Mouse (Mus musculus) CH12F3 (cell line): ENCODE measurements around the gene Zcchc8.

Experiments
- in situ Hi-C: fragments of 300-500 bp; cut with MboI; formaldehyde crosslinking; loops from 2 replicates; pipeline ENCODE4 v1.14.3; 2020; ENCODE audit warnings: low sequenced_read_pairs

The Zcchc8 gene

GRCm38 (mm10) chr5:123684221-123685144 lies 36.4 kb downstream of the Zcchc8 start, which contains the start of gene Clip1:
Gene Clip1, minus strand, starts transcription at chr5:123684618.
- in situ Hi-C loops = no loop called here

GRCm38 (mm10) chr5:123683377-123684220 lies 37.3 kb downstream of the Zcchc8 start:
- in situ Hi-C loops = no loop called here

GRCm38 (mm10) chr5:123683043-123683376 lies 37.9 kb downstream of the Zcchc8 start:
- in situ Hi-C loops = no loop called here

GRCm38 (mm10) chr5:123682372-123682771 lies 38.5 kb downstream of the Zcchc8 start:
- in situ Hi-C loops = no loop called here

GRCm38 (mm10) chr5:123679546-123680263 lies 41.2 kb downstream of the Zcchc8 start:
- in situ Hi-C loops = no loop called here

- in situ Hi-C loops = no loop called here
Observed at GRCm38 (mm10) chr5:123679106-123679505, 41.8 kb downstream of the Zcchc8 start.

- in situ Hi-C loops = no loop called here
Observed at GRCm38 (mm10) chr5:123675717-123676116, 45.2 kb downstream of the Zcchc8 start.

DNA sequence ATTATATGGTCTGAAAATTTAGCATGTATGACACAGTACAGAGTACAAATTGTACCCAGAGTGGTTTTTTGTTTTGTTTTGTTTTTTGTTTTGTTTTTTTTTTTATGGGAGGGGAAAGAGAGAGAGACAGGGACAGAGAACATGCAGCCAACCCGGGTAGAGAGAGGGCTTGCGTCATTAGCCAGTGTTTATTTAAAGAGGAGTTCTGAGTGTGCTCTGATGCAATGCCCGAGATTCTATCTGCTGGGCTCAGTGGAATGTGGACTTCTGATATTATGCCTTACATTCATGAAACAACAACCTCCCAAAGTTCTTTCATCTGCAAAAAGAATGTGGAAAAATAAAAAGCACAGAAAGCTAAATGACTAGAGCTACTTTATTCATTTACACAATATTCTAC lies 45.7 kb downstream of the Zcchc8 start:
- in situ Hi-C loops = no loop called here

- in situ Hi-C loops = no loop called here
Observed at GRCm38 (mm10) chr5:123671473-123671820, 49.5 kb downstream of the Zcchc8 start.

GRCm38 (mm10) chr5:123670800-123671472 lies 50.0 kb downstream of the Zcchc8 start:
- in situ Hi-C loops = no loop called here

GRCm38 (mm10) chr5:123669991-123670799 lies 50.7 kb downstream of the Zcchc8 start:
- in situ Hi-C loops = no loop called here

DNA sequence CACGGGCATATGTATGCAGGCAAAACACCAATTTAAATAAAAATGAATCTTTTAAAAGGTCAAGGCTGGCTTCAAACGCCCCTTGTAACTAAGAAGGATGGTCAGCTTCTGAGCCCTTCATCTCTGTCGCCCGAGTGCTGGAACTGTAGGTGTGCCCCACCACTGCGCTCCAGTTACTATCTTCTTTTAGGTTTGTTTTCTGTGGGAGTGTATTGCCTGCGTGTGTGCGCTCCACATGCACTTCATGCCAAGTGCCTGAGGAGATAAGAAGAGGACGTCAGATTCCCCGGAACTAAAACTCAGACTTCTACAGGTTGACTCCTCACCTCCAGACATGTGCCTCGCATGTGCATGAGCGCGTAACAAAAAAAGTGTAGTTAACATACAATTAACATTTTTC lies 53.0 kb downstream of the Zcchc8 start:
- in situ Hi-C loops = no loop called here

DNA sequence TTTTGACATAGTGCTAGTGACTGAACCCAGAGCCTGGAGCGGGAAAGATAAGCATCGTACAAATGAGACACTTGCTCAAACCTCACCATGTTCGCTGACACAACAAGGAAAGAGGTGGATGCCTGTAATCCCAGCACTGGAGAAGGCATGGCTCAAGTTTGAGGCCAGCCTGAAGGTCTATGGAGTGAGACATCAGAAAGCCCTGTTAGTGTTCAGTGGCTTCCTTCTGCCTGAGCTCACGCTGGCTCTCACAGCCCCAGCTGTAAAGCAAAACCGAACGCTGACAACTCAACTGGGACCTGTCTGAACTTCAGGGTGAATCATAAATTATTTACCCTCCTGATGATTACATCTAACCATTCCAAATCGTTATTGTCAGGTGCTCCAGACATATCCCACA lies 54.9 kb downstream of the Zcchc8 start:
- in situ Hi-C loops = no loop called here

DNA sequence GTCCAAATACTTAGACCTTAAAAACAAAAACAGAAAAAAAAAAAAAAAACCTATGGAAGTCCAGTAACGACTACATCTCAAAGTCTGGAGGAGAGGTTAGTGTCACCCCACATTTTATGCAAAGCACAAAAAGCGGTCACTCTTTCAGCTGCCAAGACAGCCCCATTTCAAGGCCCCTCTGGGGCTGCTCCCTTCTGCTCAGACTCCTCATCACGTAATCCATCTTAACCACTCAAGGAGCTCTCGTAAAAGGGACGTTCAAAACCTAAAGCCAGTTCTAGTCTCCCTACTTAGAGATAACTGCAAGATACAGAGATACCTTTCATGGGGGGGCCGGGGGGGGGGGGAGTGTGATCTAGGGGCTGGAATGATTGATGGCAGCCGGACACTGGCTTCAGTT lies 56.6 kb downstream of the Zcchc8 start:
- in situ Hi-C loops = no loop called here

GRCm38 (mm10) chr5:123662059-123662458 lies 58.8 kb downstream of the Zcchc8 start:
- in situ Hi-C loops = no loop called here

GRCm38 (mm10) chr5:123661602-123662001 lies 59.3 kb downstream of the Zcchc8 start:
- in situ Hi-C loops = no loop called here

DNA sequence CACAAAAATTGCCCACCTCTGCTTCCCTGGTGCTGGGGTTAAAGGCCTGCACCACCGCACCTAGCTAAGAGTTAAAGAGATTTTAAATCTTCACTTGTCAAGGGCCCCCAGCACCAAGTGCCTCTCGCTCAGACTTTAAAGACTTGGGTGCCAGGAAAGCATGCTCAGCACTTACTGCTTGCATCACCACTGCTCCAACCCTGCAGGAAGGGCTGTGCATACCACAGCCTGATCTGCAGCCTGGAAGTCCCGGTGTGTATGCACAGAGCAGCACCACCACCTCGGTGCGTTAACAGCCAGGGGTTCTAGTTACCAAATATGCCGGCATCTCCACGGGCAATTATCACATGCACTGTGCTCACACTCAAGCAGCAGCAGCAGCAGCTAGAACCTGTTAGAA lies 63.2 kb downstream of the Zcchc8 start:
- in situ Hi-C loops = no loop called here

DNA sequence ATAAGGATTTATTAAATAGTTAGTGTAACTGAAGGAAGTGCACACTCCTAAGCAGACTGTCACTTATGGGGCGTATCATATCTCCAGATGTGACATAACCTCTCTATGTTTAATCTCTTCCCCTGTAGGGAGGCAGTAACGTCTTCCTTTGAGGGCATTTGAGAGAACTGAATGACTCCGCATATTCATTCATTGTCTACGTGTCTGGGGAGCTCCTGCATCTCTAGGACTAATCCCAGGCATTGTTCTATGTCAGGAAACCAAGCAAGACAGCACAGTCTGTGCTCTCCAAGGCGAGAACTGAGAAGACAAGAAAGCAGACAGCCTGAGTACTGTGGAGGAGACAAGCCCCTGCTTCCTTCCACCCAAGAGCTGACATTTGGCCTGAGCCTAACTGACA lies 66.0 kb downstream of the Zcchc8 start:
- in situ Hi-C loops = no loop called here

DNA sequence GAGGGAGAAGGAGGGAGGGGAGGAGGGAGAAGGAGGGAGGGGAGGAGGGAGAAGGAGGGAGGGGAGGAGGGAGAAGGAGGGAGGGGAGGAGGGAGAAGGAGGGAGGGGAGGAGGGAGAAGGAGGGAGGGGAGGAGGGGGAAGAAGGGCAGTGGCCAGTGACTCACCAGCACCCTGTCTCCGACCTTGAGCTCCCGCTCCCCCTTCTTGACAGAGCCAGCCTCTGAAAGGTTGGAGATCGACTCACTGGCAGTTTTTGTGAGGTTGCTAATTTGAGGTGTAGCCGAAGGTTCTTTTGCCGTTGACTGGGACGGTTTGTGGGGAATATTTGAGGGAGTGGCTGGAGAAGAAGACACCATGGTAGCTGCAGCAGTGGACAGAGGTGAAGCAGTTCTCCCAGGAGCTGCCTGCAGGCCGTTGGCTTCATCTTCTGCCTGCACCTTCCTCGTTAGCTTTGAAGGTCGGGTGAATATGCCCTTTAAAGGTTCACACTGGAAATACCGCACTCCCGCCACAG lies 67.6 kb downstream of the Zcchc8 start:
- in situ Hi-C loops = no loop called here

DNA sequence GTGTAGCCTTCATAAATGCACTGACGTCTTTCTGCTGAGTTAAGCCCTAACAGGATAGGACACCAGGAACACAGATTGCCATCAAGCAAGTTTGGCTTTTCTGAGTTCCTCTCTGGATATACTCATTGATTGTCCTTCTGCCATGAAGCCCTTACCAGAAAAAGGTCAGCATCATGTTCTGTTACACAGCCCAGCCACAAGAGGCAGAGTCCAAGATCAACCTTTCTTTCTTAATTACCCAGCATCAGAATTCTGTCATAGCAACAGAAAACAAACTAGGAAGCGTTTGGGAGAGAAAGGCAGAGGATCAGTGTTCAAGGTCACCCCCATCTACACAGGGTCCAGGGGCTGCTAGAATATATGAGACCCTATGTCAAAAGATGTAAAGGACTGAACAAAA lies 70.1 kb downstream of the Zcchc8 start:
- in situ Hi-C loops = no loop called here
